Mouse (Mus musculus): Measurements from ENCODE around the gene Maml3.

- no peak for TF ChIP-seq CHD2 (IDR thresholded peaks at IDR 0.05; ENCODE audit: low read depth, low read length)
- no peak for TF ChIP-seq ZNF384 (IDR thresholded peaks at IDR 0.05; ENCODE audit: low read depth, low read length)
- no peak for TF ChIP-seq MAFK (IDR thresholded peaks at IDR 0.05; ENCODE audit: insufficient read depth, low read depth, low read length)
- no peak for TF ChIP-seq HCFC1 (IDR thresholded peaks at IDR 0.05; ENCODE audit: borderline replicate concordance, insufficient read depth, low read length)
Measured at GRCm38 (mm10) chr3:51748436-51749376, 356.2 kb downstream of the Maml3 start.

Data from ES-E14 (cell line).